Mouse (Mus musculus) liver, embryonic 11.5 days (tissue): ENCODE measurements around the gene Fuk. TPM values are rescaled to one million over a fixed set of nuclear protein-coding genes. Genes with fewer than 3 reads are reported as not detected.
A peak's percentile ranks its signal among the peaks of the same experiment; 100 is the strongest.

ENCODE experiments used
- ATAC-seq: fragments of 200-750 bp; cut with Nextera tagmentation; replicated peaks from 2 replicates; pipeline ENCODE4 v1.8.0; 2017; ENCODE audit warnings: moderate number of reproducible peaks, mild to moderate bottlenecking, moderate TSS enrichment, moderate library complexity; ENCODE audit not compliant: low FRiP score
- DNase-seq: peaks from one replicate; pipeline ENCODE4 v3.0.0-alpha.2; 2017; ENCODE audit warnings: low spot score
- H3K27ac ChIP-seq: fragments of 300-500 bp; sonication (generic); 2 replicates; pipeline ENCODE4 v1.5.1; 2014; ENCODE audit warnings: mild to moderate bottlenecking, low read depth, low read length, control low read depth
- H3K27me3 ChIP-seq: fragments of 300-500 bp; sonication (generic); replicated peaks from 2 replicates; pipeline ENCODE4 v1.6.1; 2014; ENCODE audit warnings: low read length, mixed read lengths; ENCODE audit not compliant: control insufficient read depth, insufficient read depth
- H3K36me3 ChIP-seq: fragments of 300-500 bp; sonication (generic); 2 replicates; pipeline ENCODE4 v1.6.1; 2014; ENCODE audit warnings: mild to moderate bottlenecking, low read length, moderate library complexity, mixed read lengths; ENCODE audit not compliant: control insufficient read depth, insufficient read depth
- H3K4me1 ChIP-seq: fragments of 300-500 bp; sonication (generic); replicated peaks from 2 replicates; pipeline ENCODE4 v1.6.1; 2014; ENCODE audit warnings: low read length, mixed read lengths; ENCODE audit not compliant: control insufficient read depth, insufficient read depth
- H3K4me2 ChIP-seq: fragments of 300-500 bp; sonication (generic); 2 replicates; pipeline ENCODE4 v1.6.1; 2014; ENCODE audit warnings: mild to moderate bottlenecking, control low read depth, moderate library complexity
- H3K4me3 ChIP-seq: fragments of 300-500 bp; sonication (generic); 2 replicates; pipeline ENCODE4 v1.5.1; 2014; ENCODE audit warnings: low read depth, low read length, control low read depth
- H3K9ac ChIP-seq: fragments of 300-500 bp; sonication (generic); 2 replicates; pipeline ENCODE4 v1.6.1; 2014; ENCODE audit warnings: low read depth, low read length, control low read depth
- H3K9me3 ChIP-seq: fragments of 300-500 bp; sonication (generic); 2 replicates; pipeline ENCODE4 v1.6.1; 2016; ENCODE audit warnings: low read length, inconsistent platforms, mixed read lengths; ENCODE audit not compliant: control insufficient read depth
- WGBS: fragments of 180-500 bp; shearing (Covaris S2); extraction: QIAGEN DNeasy Blood & Tissue Kit; methylation state at CpG from one replicate; pipeline ENCODE4 v1.1.7; 2014; 5-methylcytosine and 5-hydroxymethylcytosine counted together
- polyA plus RNA-seq: library from polyadenylated mRNA; unstranded; fragments of >200 nt; fragmentation: Nextera tagmentation; extraction: Ambion mirVana; gene quantifications from 2 replicates; pipeline ENCODE4 v1.2.1, GENCODE M21; 2014

Gene Fuk
- polyA plus RNA-seq, 1 experiment from 2014 or later = 9.0 TPM

- Histone ChIP-seq H3K27ac (peak overlapping the region; percentile 95), H3K9ac (peak overlapping the region; percentile 94), H3K9me3 (no peaks in the 10 kb centered on the region), H3K4me2 (peak overlapping the region; percentile 95), H3K4me3 (peak overlapping the region; percentile 94), H3K4me1 (peaks cover 49% of the 10 kb centered on the region), H3K36me3 (no peaks in the 10 kb centered on the region), H3K27me3 (no peaks in the 10 kb centered on the region)
- 19% methylated on average over 7 of the region's 7 CpGs for WGBS
- DNase-seq (peak; percentile 69), ATAC-seq (peak; percentile 81)
Measured at GRCm38 (mm10) chr8:110921492-110922230, 19.4 kb upstream of the Fuk start.

GRCm38 (mm10) chr8:110920773-110921277 is 18.5 kb upstream of the Fuk start:
- ATAC-seq (no peak), DNase-seq (no peak)
- peaks cover 41% of the 10 kb centered on the region for H3K4me1 ChIP-seq
- H3K4me3 ChIP-seq = peak overlapping the region; percentile 94
- H3K27me3 ChIP-seq = no peaks in the 10 kb centered on the region
- peak overlapping the region; percentile 94 for H3K9ac ChIP-seq
- H3K27ac ChIP-seq = peak overlapping the region; percentile 95
- WGBS = 32% methylated on average over 3 of the region's 3 CpGs
- peak overlapping the region; percentile 95 for H3K4me2 ChIP-seq
- no peaks in the 10 kb centered on the region for H3K9me3 ChIP-seq
- H3K36me3 ChIP-seq = no peaks in the 10 kb centered on the region

GRCm38 (mm10) chr8:110920032-110920772 is 17.9 kb upstream of the Fuk start:
- WGBS = 3% methylated on average over 26 of the region's 37 CpGs
- Histone ChIP-seq H3K36me3 (no peaks in the 10 kb centered on the region), H3K9me3 (no peaks in the 10 kb centered on the region), H3K27me3 (no peaks in the 10 kb centered on the region), H3K4me3 (peak overlapping the region; percentile 94), H3K4me1 (peaks cover 35% of the 10 kb centered on the region), H3K27ac (peak overlapping the region; percentile 95), H3K9ac (peak overlapping the region; percentile 94), H3K4me2 (peak overlapping the region; percentile 95)
- ATAC-seq = no peak; the same call in none of the 2 replicates
- DNase-seq = no peak

- peak within 1 kb of the TSS; percentile 94 for H3K9ac ChIP-seq
- peak within 1 kb of the TSS; percentile 94 for H3K4me3 ChIP-seq
- no peaks in the 10 kb centered on the region for H3K36me3 ChIP-seq
- ATAC-seq (peak; percentile 90), DNase-seq (peak; percentile 86)
- H3K4me2 ChIP-seq = peak within 1 kb of the TSS; percentile 95
- H3K27me3 ChIP-seq = no peaks in the 10 kb centered on the region
- H3K9me3 ChIP-seq = no peaks in the 10 kb centered on the region
- H3K27ac ChIP-seq = peak within 1 kb of the TSS; percentile 95
- peaks cover 32% of the 10 kb centered on the region for H3K4me1 ChIP-seq
- WGBS = 3% methylated on average over 13 of the region's 36 CpGs
Measured at GRCm38 (mm10) chr8:110919341-110920031, 17.2 kb upstream of the Fuk start, which contains the start of gene St3gal2. Gene St3gal2 (plus strand): TSS chr8:110919922.

- no peak for DNase-seq
- no peak overlapping the region for H3K27ac ChIP-seq
Measured at GRCm38 (mm10) chr8:110918460-110918859, 16.2 kb upstream of the Fuk start.

GRCm38 (mm10) chr8:110918027-110918426 is 15.7 kb upstream of the Fuk start:
- WGBS = 86% methylated on average over 11 of the region's 11 CpGs
- no peak for DNase-seq

More at GRCm38 (mm10) chr8:110918460-110918859, 16.2 kb upstream of the Fuk start:
- 63% methylated on average over 8 of the region's 8 CpGs for WGBS
- H3K9me3 ChIP-seq = no peaks in the 10 kb centered on the region
- no peak overlapping the region for H3K4me3 ChIP-seq
- peaks cover 25% of the 10 kb centered on the region for H3K4me1 ChIP-seq
- H3K9ac ChIP-seq = no peak overlapping the region
- no peaks in the 10 kb centered on the region for H3K36me3 ChIP-seq
- ATAC-seq = no peak
- H3K4me2 ChIP-seq = no peak overlapping the region
- H3K27me3 ChIP-seq = no peaks in the 10 kb centered on the region

GRCm38 (mm10) chr8:110917415-110917814 is 15.1 kb upstream of the Fuk start:
- no peaks in the 10 kb centered on the region for H3K9me3 ChIP-seq
- H3K4me1 ChIP-seq = peaks cover 19% of the 10 kb centered on the region
- no peak overlapping the region for H3K9ac ChIP-seq
- H3K27ac ChIP-seq = no peak overlapping the region
- H3K36me3 ChIP-seq = no peaks in the 10 kb centered on the region
- ATAC-seq (no peak), DNase-seq (no peak)
- no peaks in the 10 kb centered on the region for H3K27me3 ChIP-seq
- H3K4me2 ChIP-seq = no peak overlapping the region
- H3K4me3 ChIP-seq = no peak overlapping the region
- 85% methylated on average over 2 of the region's 2 CpGs for WGBS

More at GRCm38 (mm10) chr8:110918027-110918426, 15.7 kb upstream of the Fuk start:
- H3K4me3 ChIP-seq = no peak overlapping the region
- no peak overlapping the region for H3K27ac ChIP-seq
- H3K4me1 ChIP-seq = peaks cover 23% of the 10 kb centered on the region
- H3K36me3 ChIP-seq = no peaks in the 10 kb centered on the region
- no peaks in the 10 kb centered on the region for H3K9me3 ChIP-seq
- H3K4me2 ChIP-seq = no peak overlapping the region
- no peak overlapping the region for H3K9ac ChIP-seq
- no peak for ATAC-seq
- no peaks in the 10 kb centered on the region for H3K27me3 ChIP-seq
